Mouse (Mus musculus) cerebellum, postnatal 36 days (tissue): ENCODE measurements around the gene Cyp4f18.
"Not testable (repeated sequence)": the region's sequence is repeated elsewhere in the genome, so short reads cannot be mapped to it uniquely, and the experiment has no call there.

Experiments used
- DNase-seq, 2 experiments: peaks; one replicate each; pipeline ENCODE4 v3.0.0; 2021 to 2022; ENCODE audit warnings: mixed read lengths in 2 of 2

Cyp4f18 gene

DNA sequence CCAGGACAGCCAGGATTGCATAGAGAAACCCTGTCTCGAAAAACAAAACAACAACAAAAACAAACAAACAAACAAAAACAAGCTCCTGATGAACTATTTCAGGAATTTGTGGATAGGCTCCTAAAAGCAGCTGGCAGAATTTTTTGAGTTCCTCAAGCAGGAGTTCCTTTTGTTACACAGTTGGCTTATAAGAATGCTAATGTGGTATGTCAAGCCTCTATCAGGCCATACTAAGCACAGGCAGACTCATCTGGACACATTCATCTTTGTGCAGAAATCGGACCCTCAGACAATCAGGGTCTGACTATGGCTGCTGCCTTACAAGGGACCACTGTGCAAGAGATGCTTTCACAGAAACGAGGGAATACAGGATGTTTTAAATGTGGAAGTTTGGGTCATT is 35.2 kb downstream of the Cyp4f18 start:
- no peak for DNase-seq

DNA sequence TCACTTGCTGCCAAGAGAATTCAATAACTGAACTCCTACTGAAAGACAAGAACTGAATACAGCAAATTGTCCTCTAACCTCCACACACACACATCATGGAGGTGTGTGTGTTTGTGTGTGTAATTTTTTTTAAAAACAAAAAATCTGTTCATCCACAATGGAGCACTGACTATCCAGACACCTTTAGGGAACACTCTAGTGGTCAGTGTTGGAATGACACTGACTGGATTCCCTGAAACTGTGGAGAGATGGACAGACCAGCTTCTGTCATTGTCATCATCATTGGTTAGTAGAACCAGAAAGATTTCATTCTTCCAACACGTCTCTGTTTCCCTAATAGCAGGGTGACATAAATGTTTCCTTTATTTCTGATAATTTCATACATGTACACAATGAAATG is 37.5 kb downstream of the Cyp4f18 start:
- DNase-seq = peak in 1 of 2 experiments; percentile 41

- no peak for DNase-seq
Observed at GRCm38 (mm10) chr8:71968636-71969035, 40.8 kb downstream of the Cyp4f18 start.

DNA sequence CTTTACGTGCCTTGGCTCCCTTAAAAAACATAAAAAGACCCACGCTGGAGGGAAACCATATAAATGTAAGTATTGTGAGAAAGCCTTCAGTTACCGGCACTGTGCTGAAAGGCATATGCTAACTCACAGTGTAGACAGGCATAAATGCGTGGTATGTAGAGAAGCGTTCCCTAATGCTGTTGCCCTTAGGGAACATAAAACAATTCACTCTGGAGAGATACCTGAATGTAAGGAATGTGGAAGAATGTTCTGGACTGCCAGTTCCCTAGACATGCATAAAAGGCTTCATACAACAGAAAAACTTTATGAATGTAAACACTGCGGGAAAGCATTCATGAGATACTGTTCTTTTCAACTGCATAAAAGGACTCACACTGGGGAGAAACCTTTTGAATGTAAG is 41.3 kb downstream of the Cyp4f18 start:
- no peak for DNase-seq

GRCm38 (mm10) chr8:71967261-71967660 is 42.2 kb downstream of the Cyp4f18 start:
- DNase-seq = no peak

DNA sequence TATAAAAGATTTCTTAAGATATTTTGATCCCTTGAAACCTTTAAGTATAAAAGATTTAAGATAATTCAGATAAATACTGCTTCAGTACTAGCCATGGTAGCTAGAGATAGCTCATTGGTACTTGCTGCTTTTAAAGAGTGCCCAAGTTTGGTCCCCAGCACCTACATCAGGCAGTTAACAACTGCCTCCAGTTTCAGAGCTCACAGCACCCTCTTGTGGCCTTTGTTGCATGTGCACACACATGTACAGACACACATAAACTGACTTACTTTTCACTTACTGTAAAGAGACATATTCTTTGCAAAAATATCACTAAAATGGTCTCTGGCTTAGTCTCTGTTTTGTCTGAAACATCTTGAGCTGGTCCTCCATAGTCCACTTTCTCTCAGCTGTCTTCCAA is 43.0 kb downstream of the Cyp4f18 start:
- DNase-seq = no peak

GRCm38 (mm10) chr8:71965166-71965565 is 44.3 kb downstream of the Cyp4f18 start:
- DNase-seq = no peak

DNA sequence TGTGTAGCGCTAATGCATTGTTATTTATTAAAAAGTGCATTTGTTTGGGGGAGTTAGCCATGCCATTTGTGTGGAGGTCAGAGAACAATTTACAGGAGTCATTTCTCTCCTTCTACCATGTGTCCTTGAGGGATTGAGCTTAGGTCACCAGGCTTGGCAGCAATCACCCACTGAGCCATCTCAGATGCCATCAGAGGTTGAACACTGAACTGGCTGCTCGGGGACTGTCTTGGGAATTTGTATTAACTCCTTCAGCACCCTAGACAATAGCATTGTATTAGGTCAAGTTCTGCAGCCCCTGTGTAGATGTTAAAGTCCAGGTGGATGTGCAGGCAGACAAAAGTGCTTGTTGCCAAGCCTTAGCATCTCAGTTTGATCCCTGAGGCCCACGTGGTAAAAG is 45.4 kb downstream of the Cyp4f18 start:
- DNase-seq = no peak

DNA sequence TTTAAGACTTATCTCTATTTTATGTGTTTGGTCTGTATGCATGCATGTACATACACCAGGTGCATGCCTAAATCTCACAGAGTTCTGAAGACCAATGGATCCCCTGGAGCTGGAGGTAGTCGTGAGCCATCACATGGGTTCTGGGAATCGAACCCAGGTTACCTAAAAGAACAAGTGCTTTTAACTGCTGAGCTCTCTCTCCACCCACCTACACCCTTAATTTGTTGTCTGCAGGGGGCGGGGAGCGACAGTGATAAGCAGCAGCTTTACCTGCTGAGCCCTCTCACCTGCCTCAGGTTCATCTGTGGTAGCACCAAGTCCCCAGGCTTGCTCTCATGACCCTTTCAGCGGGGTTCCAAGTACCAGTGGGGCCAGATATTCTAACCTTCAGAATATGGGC is 47.6 kb downstream of the Cyp4f18 start:
- DNase-seq = no peak

DNA sequence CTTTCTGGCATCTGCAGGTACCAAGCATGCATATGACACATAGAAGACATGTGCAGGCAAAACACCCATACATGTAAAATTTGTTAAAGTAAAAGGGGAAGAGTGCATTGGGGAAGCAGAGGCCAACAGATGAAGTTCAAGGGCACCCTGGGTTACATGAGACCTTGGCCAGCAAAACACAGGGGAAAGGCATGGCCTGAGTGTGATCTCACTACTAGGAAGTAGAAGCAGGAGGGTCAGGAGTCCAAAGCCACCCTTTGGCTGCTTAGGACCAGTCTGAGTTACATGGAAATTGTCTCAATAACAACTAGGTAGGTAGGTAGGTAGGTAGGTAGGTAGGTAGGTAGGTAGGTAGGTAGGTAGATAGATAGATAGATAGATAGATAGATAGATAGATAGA is 48.9 kb downstream of the Cyp4f18 start:
- DNase-seq = no peak

GRCm38 (mm10) chr8:71954666-71955065 is 54.8 kb downstream of the Cyp4f18 start:
- no peak for DNase-seq

- not testable (repeated sequence) for DNase-seq
Observed at GRCm38 (mm10) chr8:71952961-71953700, 56.3 kb downstream of the Cyp4f18 start.

DNA sequence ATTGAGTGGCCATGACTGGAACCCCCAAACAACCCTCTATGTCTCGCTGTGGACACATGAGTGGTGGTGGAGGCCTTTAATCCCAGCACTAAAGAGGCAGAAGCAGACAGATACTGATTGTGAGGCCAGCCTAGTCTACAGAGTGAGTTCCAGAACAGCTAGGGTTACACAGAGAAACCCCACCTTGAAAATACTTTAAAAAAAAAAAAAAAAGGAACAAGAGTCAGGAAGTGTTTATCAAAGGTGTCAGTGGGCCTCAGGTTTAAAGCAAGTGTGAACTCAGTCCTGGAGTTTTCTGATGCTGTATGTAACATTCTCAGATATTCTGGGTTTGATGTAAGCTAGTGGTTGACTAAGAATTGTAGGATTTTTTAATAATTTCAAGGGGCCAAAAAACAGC is 56.9 kb downstream of the Cyp4f18 start:
- no peak for DNase-seq

- peak; percentile 6 to 18 for DNase-seq
Observed at GRCm38 (mm10) chr8:71951436-71952161, 57.8 kb downstream of the Cyp4f18 start.

GRCm38 (mm10) chr8:71950482-71951221 is 58.8 kb downstream of the Cyp4f18 start, which contains the start of gene Zfp961:
Gene Zfp961 (plus strand): TSS chr8:71951038.
- peak; percentile 99 to 100 for DNase-seq

DNA sequence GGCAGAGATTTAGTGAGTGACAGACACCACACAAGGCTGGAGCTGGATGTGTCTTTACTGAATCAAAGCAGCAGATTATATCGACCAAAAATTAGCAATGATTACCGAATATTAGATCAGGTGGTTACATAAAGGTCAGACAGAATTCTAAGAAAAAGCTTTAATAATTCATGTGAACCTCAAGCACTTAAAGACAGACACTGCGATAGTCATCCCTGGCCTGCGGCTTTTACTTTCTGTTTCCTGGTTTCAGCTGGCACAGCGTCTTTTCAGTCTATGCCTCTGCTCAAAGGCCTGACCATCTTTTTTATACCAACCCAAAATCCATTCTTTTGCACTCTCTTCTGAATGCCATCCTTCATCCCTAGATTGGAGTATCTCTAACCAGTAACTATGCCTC is 60.8 kb downstream of the Cyp4f18 start:
- no peak for DNase-seq

DNA sequence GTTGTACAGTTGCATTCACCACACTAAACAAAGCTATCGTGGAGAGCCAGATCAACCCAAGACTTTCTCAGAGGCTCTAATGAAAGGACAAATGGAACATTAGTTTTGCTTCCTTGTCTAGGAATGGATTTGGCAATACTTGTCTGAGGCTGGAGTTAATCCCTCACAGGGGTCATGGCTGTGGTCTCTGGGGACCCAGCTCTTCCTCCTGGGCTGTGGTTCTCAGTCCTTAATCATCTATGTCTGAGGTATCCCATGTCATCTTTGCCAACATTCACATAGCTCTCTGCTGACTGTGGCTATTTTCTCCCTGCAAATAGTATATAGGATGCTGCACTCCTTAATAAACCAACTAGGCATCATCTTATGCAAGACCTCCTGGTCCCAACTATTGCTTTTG is 67.7 kb downstream of the Cyp4f18 start:
- DNase-seq = no peak

GRCm38 (mm10) chr8:71940293-71941208 is 68.9 kb downstream of the Cyp4f18 start:
- no peak for DNase-seq
